Mouse (Mus musculus): Measurements from ENCODE around the gene Nos2. TPM values are rescaled to one million over a fixed set of nuclear protein-coding genes. Genes with fewer than 3 reads are reported as not detected.

The Nos2 gene
- polyA plus RNA-seq (2012; rRNA removed) = 8.2 and 8.3 TPM in 2 replicates

DNA sequence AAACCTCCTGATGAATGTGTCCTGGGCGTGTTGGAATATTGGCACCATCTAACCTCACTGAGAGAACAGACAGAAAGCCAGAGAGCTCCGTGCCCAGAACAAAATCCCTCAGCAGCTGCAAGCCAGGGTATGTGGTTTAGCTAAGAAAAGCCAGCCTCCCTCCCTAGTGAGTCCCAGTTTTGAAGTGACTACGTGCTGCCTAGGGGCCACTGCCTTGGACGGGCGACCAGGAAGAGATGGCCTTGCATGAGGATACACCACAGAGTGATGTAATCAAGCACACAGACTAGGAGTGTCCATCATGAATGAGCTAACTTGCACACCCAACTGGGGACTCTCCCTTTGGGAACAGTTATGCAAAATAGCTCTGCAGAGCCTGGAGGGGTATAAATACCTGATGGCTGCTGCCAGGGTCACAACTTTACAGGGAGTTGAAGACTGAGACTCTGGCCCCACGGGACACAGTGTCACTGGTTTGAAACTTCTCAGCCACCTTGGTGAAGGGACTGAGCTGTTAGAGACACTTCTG lies at the start of gene Nos2:
Gene Nos2, plus strand, starts transcription at position 377 of the 529 bp plus-strand sequence.
- DNase-seq = no peak
- TF ChIP-seq POLR2A (IDR thresholded peaks at IDR 0.05; ENCODE audit: control insufficient read depth, extremely low read depth, insufficient read depth, low read length, poor library complexity) (no peak), CTCF (IDR thresholded peaks at IDR 0.05; ENCODE audit: borderline replicate concordance, control insufficient read depth, extremely low read depth, insufficient read depth, low read length, poor library complexity) (no peak)
- no peak within 1 kb of the TSS for H3K4me3 ChIP-seq (ENCODE audit: control insufficient read depth, insufficient read depth, low read length)
- H3K27me3 ChIP-seq (ENCODE audit: control insufficient read depth, insufficient read depth, low read length) = peaks cover 14% of the 10 kb centered on the region
- no peaks in the 10 kb centered on the region for H3K36me3 ChIP-seq (ENCODE audit: control insufficient read depth, insufficient read depth, low read length)
- 38% methylated on average over 6 of the region's 6 CpGs for WGBS
- H3K27ac ChIP-seq (ENCODE audit: control insufficient read depth, insufficient read depth, low read length) = no peak within 1 kb of the TSS
- peaks cover 8% of the 10 kb centered on the region for H3K4me1 ChIP-seq (replicated peaks; ENCODE audit: control insufficient read depth, insufficient read depth, low read length)

DNA sequence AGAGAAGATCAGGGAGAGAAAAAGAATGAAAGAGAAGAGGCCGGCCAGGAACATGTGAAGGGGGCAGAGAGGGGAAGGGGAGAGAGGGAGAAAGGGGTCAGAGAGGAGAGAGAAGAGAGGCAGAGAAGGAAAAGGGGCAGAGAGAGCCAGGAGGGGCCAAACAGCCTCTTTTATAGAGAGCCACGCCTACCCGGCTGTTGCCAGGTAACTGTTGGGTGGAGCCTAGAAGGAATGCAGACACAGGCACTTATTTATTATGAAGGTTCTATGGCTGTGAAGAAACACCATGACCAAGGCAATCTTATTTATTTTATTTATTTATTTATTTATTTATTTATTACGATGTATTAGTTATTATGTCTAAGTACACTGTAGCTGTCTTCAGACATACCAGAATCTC lies 49.7 kb upstream of the Nos2 start:
- no peak overlapping the region for H3K27ac ChIP-seq (ENCODE audit: control insufficient read depth, insufficient read depth, low read length)
- DNase-seq = no peak
- WGBS = 96% methylated on average over 4 of the region's 4 CpGs
- no peak overlapping the region for H3K4me3 ChIP-seq (ENCODE audit: control insufficient read depth, insufficient read depth, low read length)
- H3K36me3 ChIP-seq (ENCODE audit: control insufficient read depth, insufficient read depth, low read length) = no peaks in the 10 kb centered on the region
- H3K4me1 ChIP-seq (replicated peaks; ENCODE audit: control insufficient read depth, insufficient read depth, low read length) = peaks cover 3% of the 10 kb centered on the region
- no peak for TF ChIP-seq POLR2A (IDR thresholded peaks at IDR 0.05; ENCODE audit: control insufficient read depth, extremely low read depth, insufficient read depth, low read length, poor library complexity)
- TF ChIP-seq CTCF (IDR thresholded peaks at IDR 0.05; ENCODE audit: borderline replicate concordance, control insufficient read depth, extremely low read depth, insufficient read depth, low read length, poor library complexity) = no peak
- H3K27me3 ChIP-seq (ENCODE audit: control insufficient read depth, insufficient read depth, low read length) = no peaks in the 10 kb centered on the region

DNA sequence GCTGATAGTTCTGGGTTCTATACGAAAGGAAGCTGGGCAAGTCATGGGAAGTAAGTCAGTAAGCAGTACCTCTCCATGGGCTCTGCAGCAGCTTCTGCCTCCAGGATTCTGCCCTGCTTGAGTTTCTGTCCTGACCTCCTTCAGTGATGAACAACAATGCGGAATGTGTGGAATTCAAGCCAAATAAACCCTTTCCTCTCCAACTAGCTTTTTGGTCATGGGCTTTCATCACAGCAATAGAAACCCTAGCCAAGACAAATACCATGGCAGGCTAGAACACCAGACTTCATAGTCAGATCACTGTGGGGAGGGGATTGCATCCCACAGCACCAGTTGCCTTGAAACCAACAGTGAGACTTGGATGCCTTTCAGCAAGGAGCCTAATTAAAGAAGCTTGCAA lies 47.8 kb upstream of the Nos2 start:
- H3K36me3 ChIP-seq (ENCODE audit: control insufficient read depth, insufficient read depth, low read length) = no peaks in the 10 kb centered on the region
- TF ChIP-seq POLR2A (IDR thresholded peaks at IDR 0.05; ENCODE audit: control insufficient read depth, extremely low read depth, insufficient read depth, low read length, poor library complexity) = no peak
- TF ChIP-seq CTCF (IDR thresholded peaks at IDR 0.05; ENCODE audit: borderline replicate concordance, control insufficient read depth, extremely low read depth, insufficient read depth, low read length, poor library complexity) = no peak
- no peak overlapping the region for H3K4me3 ChIP-seq (ENCODE audit: control insufficient read depth, insufficient read depth, low read length)
- peaks cover 3% of the 10 kb centered on the region for H3K4me1 ChIP-seq (replicated peaks; ENCODE audit: control insufficient read depth, insufficient read depth, low read length)
- H3K27me3 ChIP-seq (ENCODE audit: control insufficient read depth, insufficient read depth, low read length) = no peaks in the 10 kb centered on the region
- no peak overlapping the region for H3K27ac ChIP-seq (ENCODE audit: control insufficient read depth, insufficient read depth, low read length)
- 91% methylated on average over 2 of the region's 2 CpGs for WGBS
- DNase-seq = no peak

DNA sequence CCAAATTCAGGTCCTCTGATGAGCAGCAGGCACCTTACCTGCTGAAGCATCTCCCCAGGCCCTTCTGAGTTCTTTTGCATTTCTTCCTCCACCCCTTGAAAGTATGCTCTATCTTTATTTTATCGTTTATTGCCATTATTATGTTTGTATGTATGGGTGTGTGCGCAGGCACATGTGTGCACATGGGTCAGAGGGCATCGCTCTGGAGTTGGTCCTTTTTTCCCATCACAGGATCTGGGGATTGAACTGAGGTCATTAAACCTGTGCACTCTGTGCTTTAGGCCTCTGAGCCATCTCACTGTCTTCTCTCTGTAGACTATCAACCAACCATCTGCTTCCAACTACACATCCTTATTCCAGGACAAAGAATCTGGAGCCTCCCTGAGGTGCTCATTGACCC lies 40.9 kb upstream of the Nos2 start:
- 97% methylated on average over 3 of the region's 3 CpGs for WGBS
- TF ChIP-seq CTCF (IDR thresholded peaks at IDR 0.05; ENCODE audit: borderline replicate concordance, control insufficient read depth, extremely low read depth, insufficient read depth, low read length, poor library complexity) = no peak
- TF ChIP-seq POLR2A (IDR thresholded peaks at IDR 0.05; ENCODE audit: control insufficient read depth, extremely low read depth, insufficient read depth, low read length, poor library complexity) = no peak

DNA sequence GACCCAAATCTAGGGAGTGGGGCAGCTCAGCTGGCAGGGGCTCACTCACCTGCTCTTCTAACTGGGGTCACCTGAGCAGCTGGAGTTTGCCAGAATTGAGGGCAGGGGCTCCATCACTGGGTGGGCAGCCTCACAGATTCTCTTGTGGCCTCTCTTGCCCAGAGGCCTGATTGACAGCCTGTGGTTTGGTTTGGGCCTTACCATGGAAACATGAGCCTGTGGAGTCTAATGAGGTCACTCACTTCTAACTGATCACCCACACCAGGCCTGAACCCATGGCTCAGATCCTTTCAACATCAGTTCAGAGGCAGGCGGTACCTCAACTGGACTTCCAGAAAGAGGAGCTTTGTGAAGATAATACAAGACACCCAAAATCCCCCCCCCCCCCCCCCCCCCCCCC lies 33.9 kb upstream of the Nos2 start:
- H3K27me3 ChIP-seq (ENCODE audit: control insufficient read depth, insufficient read depth, low read length) = no peaks in the 10 kb centered on the region
- no peak overlapping the region for H3K27ac ChIP-seq (ENCODE audit: control insufficient read depth, insufficient read depth, low read length)
- DNase-seq = no peak
- H3K4me3 ChIP-seq (ENCODE audit: control insufficient read depth, insufficient read depth, low read length) = no peak overlapping the region
- no peaks in the 10 kb centered on the region for H3K36me3 ChIP-seq (ENCODE audit: control insufficient read depth, insufficient read depth, low read length)
- H3K4me1 ChIP-seq (replicated peaks; ENCODE audit: control insufficient read depth, insufficient read depth, low read length) = peaks cover 11% of the 10 kb centered on the region
- 95% methylated on average over 1 of the region's 1 CpGs for WGBS
- TF ChIP-seq POLR2A (IDR thresholded peaks at IDR 0.05; ENCODE audit: control insufficient read depth, extremely low read depth, insufficient read depth, low read length, poor library complexity) = no peak
- no peak for TF ChIP-seq CTCF (IDR thresholded peaks at IDR 0.05; ENCODE audit: borderline replicate concordance, control insufficient read depth, extremely low read depth, insufficient read depth, low read length, poor library complexity)

More for the DNA sequence above, 40.9 kb upstream of the Nos2 start:
- Histone ChIP-seq H3K4me3 (ENCODE audit: control insufficient read depth, insufficient read depth, low read length) (no peak overlapping the region), H3K4me1 (replicated peaks; ENCODE audit: control insufficient read depth, insufficient read depth, low read length) (no peaks in the 10 kb centered on the region), H3K27ac (ENCODE audit: control insufficient read depth, insufficient read depth, low read length) (no peak overlapping the region), H3K27me3 (ENCODE audit: control insufficient read depth, insufficient read depth, low read length) (no peaks in the 10 kb centered on the region), H3K36me3 (ENCODE audit: control insufficient read depth, insufficient read depth, low read length) (no peaks in the 10 kb centered on the region)
- no peak for DNase-seq

DNA sequence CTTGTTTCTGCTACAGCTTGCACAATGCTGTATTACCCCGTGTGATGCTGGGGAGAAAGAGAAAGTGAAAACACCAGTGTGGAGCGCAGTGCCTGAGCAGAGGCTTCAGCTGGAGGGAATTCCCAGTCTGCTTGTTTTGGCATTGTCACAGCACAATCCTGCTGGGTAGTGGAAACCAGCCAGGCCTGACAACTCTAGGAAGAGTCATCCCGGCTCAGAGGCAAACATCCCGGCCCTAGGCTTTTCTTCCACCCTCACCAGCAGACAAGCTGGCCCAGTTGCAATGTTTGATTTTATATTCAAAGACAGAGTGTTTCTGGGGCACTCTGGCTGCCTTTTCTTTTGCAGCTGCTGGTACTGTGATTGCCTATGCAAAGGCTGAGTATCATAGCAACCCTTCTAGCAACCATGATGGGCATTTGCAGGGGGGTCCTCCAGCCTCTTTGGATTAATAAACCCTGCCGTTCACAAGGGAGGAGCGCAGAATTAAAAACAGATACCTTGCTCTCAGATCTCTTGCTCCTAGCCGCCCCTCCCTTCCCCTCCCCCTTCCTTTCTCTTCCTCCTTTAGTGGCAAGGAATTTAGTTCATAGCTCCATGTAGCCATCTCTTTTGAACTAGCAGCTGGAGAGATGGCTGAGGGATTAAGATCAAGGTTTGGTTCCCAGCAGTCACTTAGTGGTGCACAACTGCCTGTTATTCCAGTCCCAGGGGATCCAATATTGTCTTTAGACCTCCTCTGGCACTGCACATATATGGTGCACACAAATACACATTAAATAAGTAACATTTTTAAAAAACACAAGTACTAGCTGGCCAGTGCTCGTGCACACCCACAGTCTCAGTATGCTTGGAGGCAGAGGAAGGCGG lies 33.2 kb upstream of the Nos2 start:
- Histone ChIP-seq H3K4me3 (ENCODE audit: control insufficient read depth, insufficient read depth, low read length) (peak overlapping the region; percentile 27; the same call in 1 of the 2 replicates), H3K27me3 (ENCODE audit: control insufficient read depth, insufficient read depth, low read length) (no peaks in the 10 kb centered on the region), H3K36me3 (ENCODE audit: control insufficient read depth, insufficient read depth, low read length) (no peaks in the 10 kb centered on the region), H3K4me1 (replicated peaks; ENCODE audit: control insufficient read depth, insufficient read depth, low read length) (peaks cover 11% of the 10 kb centered on the region), H3K27ac (ENCODE audit: control insufficient read depth, insufficient read depth, low read length) (peak overlapping the region; percentile 27; the same call in 1 of the 2 replicates)
- 50% methylated on average over 9 of the region's 9 CpGs for WGBS
- peak; percentile 10 for DNase-seq
- TF ChIP-seq POLR2A (IDR thresholded peaks at IDR 0.05; ENCODE audit: control insufficient read depth, extremely low read depth, insufficient read depth, low read length, poor library complexity) (no peak), CTCF (IDR thresholded peaks at IDR 0.05; ENCODE audit: borderline replicate concordance, control insufficient read depth, extremely low read depth, insufficient read depth, low read length, poor library complexity) (no peak)
